Mouse (Mus musculus) cerebellum, adult 11 months (tissue): ENCODE measurements around the gene Ceacam2.
"Not testable (repeated sequence)": the region's sequence is repeated elsewhere in the genome, so short reads cannot be mapped to it uniquely, and the experiment has no call there.

Experiments
- DNase-seq: peaks from one replicate; pipeline ENCODE4 v3.0.0; 2022

Gene Ceacam2

DNA sequence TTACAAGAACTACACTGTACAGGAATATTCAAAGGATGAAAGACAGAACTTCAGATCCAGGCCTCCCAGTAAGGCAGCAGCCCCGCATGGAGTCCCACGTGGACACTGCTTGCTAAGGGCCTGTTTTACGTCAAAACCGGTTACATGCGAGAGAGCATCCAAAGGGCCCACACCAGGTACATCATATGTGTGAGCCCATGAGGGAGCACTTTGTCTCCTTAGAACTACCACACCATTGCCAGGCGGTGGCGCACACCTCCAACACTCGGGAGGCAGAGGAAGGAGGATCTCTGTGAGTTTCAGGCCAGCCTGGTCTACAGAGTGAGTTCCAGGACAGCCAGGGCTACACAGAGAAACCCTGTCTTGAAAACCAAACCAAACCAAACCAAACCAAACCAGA lies 58.9 kb downstream of the Ceacam2 start:
- not testable (repeated sequence) for DNase-seq

DNA sequence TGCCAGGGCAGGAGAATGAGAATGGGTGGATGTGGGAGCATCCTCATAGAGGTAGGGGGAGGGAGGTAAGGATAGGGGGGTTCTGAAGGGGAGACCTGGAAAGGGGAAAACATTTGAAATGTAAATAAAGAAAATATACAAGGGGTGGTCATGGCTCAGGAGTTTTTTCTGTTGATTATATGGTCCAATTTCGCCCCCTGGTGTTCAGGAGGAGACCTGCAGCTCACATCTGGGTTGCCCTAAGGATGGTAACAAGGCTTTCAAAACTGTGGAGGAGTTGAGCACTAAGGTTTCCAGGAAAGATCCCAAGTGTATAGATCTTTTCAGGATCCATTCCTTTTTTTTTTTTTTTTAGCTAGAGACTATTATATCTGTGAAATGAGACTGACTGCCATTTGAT lies 60.2 kb downstream of the Ceacam2 start:
- peak; percentile 8 for DNase-seq

DNA sequence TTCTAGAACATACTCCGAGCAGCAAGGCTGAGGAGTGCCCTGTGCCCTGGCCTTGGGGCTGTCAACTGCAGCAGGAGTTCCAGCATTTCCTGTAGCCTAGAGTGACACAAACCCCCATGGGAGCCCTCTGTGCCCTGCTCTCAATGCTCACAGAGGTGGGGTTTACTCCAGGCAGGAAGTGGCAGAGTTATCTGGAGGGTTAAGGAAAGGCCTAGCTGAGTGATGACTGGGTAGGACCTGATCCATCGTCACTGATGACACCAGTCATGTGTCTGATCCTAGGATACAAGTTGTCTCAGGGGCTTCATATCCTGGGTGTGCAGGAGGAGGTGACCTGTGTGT lies 61.9 kb downstream of the Ceacam2 start:
- DNase-seq, result not testable (repeated sequence)

DNA sequence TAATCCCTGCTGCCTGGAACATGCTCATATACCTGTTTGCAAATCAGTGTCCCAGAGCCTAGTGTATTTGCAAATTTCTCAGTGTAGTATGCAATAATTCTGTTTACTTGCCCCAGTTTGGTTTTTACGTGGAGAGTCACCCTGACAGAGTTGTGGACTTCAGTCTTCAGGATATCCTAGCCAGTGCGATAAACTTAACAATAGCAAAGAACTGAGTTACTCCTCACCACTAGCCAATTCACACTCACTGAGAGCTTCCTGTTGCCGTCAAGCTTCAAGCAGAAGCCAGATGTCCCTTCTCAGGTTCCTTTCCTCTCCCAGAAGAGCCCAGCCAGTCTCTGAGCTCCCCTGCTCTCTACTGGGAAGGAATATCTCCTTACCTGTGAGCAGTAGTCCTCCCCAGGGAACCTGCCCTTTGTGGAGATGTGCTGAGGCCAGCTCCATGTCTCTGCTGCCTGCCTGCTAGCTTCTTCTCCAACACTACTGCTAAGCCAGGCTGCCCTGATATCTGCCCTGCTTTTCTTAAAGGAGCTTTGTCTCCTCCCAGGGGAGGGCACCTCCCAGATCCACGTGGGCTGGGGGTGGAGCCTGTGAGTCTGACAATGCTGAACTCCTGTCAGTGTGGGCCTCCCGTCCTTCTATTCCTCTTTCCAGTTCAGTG lies 62.4 kb downstream of the Ceacam2 start, which contains the start of gene Ceacam1:
TSS of gene Ceacam1 (minus strand) at position 513 of the 661 bp plus-strand sequence.
- DNase-seq, result not testable (repeated sequence)

DNA sequence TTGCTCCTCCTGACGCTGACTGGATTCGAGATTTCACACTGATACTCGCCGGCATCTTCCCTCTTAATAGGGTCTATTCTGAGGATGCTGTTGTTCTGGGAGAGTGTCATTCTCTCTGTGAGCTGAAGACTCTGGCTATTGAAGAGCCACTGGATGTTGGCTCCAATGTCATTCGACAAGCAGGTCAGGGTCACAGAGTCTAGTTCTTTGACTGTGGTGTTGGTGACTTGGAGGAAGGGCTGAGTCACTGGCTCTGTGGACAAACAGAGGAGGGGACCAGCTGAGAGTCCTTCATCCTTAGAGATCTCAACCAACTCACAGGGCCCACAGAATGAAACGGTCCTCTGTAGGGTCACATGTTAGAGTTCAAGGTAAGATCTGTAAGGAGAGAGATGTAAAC lies 67.8 kb downstream of the Ceacam2 start:
- DNase-seq, result not testable (repeated sequence)
